Mouse (Mus musculus) intestine, embryonic 14.5 days (tissue): ENCODE data around the gene Qrich2. TPM values are rescaled to one million over a fixed set of nuclear protein-coding genes. Genes with fewer than 3 reads are reported as not detected.
A peak's percentile ranks its signal among the peaks of the same experiment; 100 is the strongest.
"Not testable (repeated sequence)": the region's sequence is repeated elsewhere in the genome, so short reads cannot be mapped to it uniquely, and the experiment has no call there.

Experiments
- ATAC-seq: fragments of 200-750 bp; cut with Nextera tagmentation; replicated peaks from 2 replicates; pipeline ENCODE4 v1.8.0; 2017; ENCODE audit warnings: low read depth, moderate number of reproducible peaks, moderate TSS enrichment, moderate library complexity; ENCODE audit not compliant: low FRiP score, low TSS enrichment
- DNase-seq: peaks from one replicate; pipeline ENCODE4 v3.0.0-alpha.2; 2018; ENCODE audit warnings: low spot score
- H3K27ac ChIP-seq: fragments of 300-500 bp; sonication (generic); 2 replicates; pipeline ENCODE4 v1.5.1; 2014; ENCODE audit warnings: low read depth, mild to moderate bottlenecking, control low read depth
- H3K27me3 ChIP-seq: fragments of 300-500 bp; sonication (generic); replicated peaks from 2 replicates; pipeline ENCODE4 v1.6.1; 2014; ENCODE audit warnings: low read length, control low read depth; ENCODE audit not compliant: control insufficient read depth, insufficient read depth
- H3K36me3 ChIP-seq: fragments of 300-500 bp; sonication (generic); 2 replicates; pipeline ENCODE4 v1.6.1; 2014; ENCODE audit warnings: low read length, control low read depth; ENCODE audit not compliant: control insufficient read depth, insufficient read depth
- H3K4me1 ChIP-seq: fragments of 300-500 bp; sonication (generic); replicated peaks from 2 replicates; pipeline ENCODE4 v1.6.1; 2014; ENCODE audit warnings: low read length, control low read depth, mixed read lengths; ENCODE audit not compliant: control insufficient read depth, insufficient read depth
- H3K4me2 ChIP-seq: fragments of 300-500 bp; sonication (generic); 2 replicates; pipeline ENCODE4 v1.6.1; 2014; ENCODE audit warnings: low read length
- H3K4me3 ChIP-seq: fragments of 300-500 bp; sonication (generic); 2 replicates; pipeline ENCODE4 v1.5.1; 2014; ENCODE audit warnings: low read depth, low read length, control low read depth, mixed read lengths
- H3K9ac ChIP-seq: fragments of 300-500 bp; sonication (generic); 2 replicates; pipeline ENCODE4 v1.6.1; 2014; ENCODE audit warnings: mild to moderate bottlenecking, low read length
- H3K9me3 ChIP-seq: fragments of 300-500 bp; sonication (generic); 2 replicates; pipeline ENCODE4 v1.6.1; 2016; ENCODE audit warnings: low read length, control low read depth; ENCODE audit not compliant: control insufficient read depth
- WGBS: fragments of 180-500 bp; shearing (Covaris S2); extraction: QIAGEN DNeasy Blood & Tissue Kit; methylation state at CpG from one replicate; pipeline ENCODE4 v1.1.7; 2014; 5-methylcytosine and 5-hydroxymethylcytosine counted together
- polyA plus RNA-seq: library from polyadenylated mRNA; unstranded; fragments of >200 nt; fragmentation: Nextera tagmentation; extraction: Ambion mirVana; gene quantifications from 2 replicates; pipeline ENCODE4 v1.2.1, GENCODE M21; 2014

Qrich2 gene
- polyA plus RNA-seq, 1 experiment from 2014 or later: 0.15 TPM

- H3K27ac ChIP-seq, H3K9me3 ChIP-seq, H3K9ac ChIP-seq, H3K4me3 ChIP-seq, H3K27me3 ChIP-seq, H3K36me3 ChIP-seq, ATAC-seq, DNase-seq, H3K4me2 ChIP-seq: not testable (repeated sequence)
- peaks cover 14% of the 10 kb centered on the region for H3K4me1 ChIP-seq
- WGBS: 81% methylated on average over 11 of the region's 11 CpGs
Measured at GRCm38 (mm10) chr11:116426328-116426727, 39.7 kb downstream of the Qrich2 start.

DNA sequence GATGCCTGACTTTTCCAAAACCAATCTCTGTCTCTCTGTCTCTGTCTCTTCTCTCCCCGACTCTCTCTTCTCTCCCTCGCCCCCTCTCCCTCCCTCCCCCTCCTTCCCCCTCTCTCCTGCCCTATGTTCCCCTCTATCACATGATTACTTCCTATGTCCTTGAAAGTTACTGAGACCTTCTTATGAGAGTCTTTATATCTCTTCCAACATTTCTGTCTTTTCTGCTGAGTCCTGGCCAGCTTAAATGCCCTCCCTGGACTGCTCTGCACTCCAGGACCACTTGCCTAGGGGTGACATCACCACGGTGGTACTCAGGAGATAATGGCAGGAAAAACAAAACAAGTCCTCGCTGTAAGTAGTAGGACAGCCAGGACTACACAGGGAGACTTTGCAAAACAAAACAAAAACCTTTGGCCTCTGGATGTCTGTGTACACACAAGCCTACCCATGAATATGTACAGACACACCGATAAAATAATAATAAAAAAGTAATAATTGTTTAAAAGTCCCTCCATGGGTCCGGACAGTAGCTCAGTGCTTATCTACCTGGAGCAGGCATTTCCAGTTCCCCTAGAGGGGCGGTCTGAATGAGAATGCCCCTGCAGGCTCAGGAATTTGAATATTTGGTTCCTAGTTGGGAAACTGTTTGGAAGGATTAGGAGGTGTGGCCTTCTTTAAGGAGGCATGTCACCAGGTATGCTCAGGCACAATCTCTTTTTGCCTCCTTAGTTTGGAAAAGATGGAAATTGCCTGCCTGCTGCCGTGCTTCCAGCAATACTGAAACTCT lies 41.2 kb downstream of the Qrich2 start:
- DNase-seq: no peak
- H3K4me2 ChIP-seq: no peak overlapping the region
- no peaks in the 10 kb centered on the region for H3K27me3 ChIP-seq
- no peak overlapping the region for H3K4me3 ChIP-seq
- no peaks in the 10 kb centered on the region for H3K9me3 ChIP-seq
- no peak overlapping the region for H3K9ac ChIP-seq
- no peak overlapping the region for H3K27ac ChIP-seq
- no peak for ATAC-seq
- 53% methylated on average over 8 of the region's 8 CpGs for WGBS
- H3K4me1 ChIP-seq: 0 out of 2 replicates have a peak, but pooled peaks cover 6% of the 10 kb centered on the region
- no peaks in the 10 kb centered on the region for H3K36me3 ChIP-seq

DNA sequence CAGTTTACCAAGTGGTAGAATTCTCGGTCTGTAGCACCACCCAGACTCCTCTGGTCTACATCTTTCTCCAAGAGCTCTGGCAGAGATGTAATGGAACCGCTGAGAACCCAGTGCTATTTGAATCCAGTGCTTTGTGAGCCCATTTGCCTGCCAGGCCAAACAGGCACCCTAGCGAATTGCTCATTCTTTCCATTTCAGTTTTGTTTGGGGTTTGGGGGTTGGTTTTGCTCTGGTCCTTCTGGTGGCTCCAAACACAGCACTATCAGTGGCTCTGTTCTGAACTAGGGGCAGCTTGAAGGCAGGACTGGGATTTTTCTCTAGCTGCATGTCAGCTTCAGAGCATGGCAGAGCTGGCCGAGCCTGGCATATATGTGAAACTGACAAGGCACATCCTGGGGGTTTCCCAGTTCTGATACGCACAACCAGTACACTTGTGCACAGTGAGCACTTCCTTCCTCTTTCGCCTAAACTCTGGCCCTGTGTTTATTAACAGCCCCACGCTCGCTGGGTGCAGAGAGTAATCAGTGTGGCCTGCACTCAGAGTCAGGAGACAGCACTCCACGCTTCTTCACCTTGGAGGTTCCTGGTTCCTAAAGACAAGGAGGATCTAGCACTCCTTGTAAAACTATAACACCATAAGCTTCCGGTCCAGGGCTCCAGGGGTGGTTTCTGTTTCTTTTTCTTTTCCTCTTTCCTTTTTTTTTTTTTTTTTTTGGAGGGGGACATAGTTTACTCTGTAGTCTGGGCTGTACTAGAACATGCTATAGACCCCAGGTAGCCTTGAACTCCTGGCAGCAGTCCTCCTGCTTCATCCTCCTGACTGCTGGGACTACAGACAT lies 42.0 kb downstream of the Qrich2 start:
- no peak overlapping the region for H3K9ac ChIP-seq
- no peaks in the 10 kb centered on the region for H3K27me3 ChIP-seq
- H3K4me3 ChIP-seq: no peak overlapping the region
- no peak for DNase-seq
- no peak overlapping the region for H3K27ac ChIP-seq
- WGBS: 62% methylated on average over 10 of the region's 10 CpGs
- H3K36me3 ChIP-seq: no peaks in the 10 kb centered on the region
- H3K4me2 ChIP-seq: no peak overlapping the region
- 0 out of 2 replicates have a peak, but pooled peaks cover 6% of the 10 kb centered on the region for H3K4me1 ChIP-seq
- no peaks in the 10 kb centered on the region for H3K9me3 ChIP-seq
- ATAC-seq: no peak

DNA sequence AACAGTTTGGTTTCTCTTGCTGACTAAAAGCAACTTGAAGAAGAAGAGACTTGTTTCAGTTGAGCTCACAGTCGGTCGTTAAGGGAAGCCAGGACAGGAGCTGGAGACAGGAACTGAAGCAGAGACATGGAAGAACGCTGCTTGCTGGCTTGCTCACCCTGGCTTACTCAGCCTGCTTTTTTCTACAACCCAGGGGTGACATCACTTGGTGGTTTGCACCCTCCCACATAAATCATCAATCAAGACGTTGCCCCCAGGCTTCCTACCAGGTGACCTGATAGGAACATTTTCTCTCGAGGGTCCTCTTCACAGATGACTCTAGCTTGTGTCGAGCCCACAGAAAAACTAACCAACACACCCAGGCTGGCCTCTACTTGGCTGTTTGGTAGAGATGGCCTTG lies 42.8 kb downstream of the Qrich2 start:
- no peak overlapping the region for H3K27ac ChIP-seq
- WGBS: 81% methylated on average over 6 of the region's 6 CpGs
- no peaks in the 10 kb centered on the region for H3K36me3 ChIP-seq
- H3K4me1 ChIP-seq: peaks cover 9% of the 10 kb centered on the region; the same call in 1 of the 2 replicates
- no peak overlapping the region for H3K9ac ChIP-seq
- H3K27me3 ChIP-seq: no peaks in the 10 kb centered on the region
- H3K4me2 ChIP-seq: no peak overlapping the region
- H3K9me3 ChIP-seq: no peaks in the 10 kb centered on the region
- no peak overlapping the region for H3K4me3 ChIP-seq
- ATAC-seq (no peak), DNase-seq (no peak)

DNA sequence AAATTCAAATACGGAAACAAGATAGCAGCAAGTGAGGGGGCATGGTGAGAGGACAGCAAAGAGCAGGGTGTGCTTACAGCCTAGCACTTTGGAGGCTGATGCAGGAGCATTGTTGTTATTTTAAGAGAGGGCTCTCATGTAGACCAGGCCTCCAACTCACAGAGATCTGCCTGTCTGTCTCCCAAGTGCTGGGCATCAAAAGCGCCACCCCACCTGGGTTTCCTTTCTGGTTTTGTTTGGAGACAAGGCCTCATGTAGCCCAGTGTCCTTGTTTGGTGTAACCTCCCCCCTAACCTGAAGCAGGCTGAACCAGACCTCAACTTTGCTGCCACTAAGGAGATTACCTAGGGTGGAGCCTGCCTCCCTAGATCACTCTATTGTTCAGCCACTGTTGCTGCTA lies 43.5 kb downstream of the Qrich2 start:
- Histone ChIP-seq H3K36me3 (no peaks in the 10 kb centered on the region), H3K4me1 (peaks cover 14% of the 10 kb centered on the region; the same call in 1 of the 2 replicates), H3K9me3 (no peaks in the 10 kb centered on the region), H3K4me2 (no peak overlapping the region), H3K9ac (no peak overlapping the region), H3K4me3 (no peak overlapping the region), H3K27me3 (no peaks in the 10 kb centered on the region), H3K27ac (no peak overlapping the region)
- WGBS: 82% methylated on average over 2 of the region's 2 CpGs
- ATAC-seq (no peak), DNase-seq (no peak)

GRCm38 (mm10) chr11:116421102-116421501 lies 44.9 kb downstream of the Qrich2 start:
- no peaks in the 10 kb centered on the region for H3K36me3 ChIP-seq
- ATAC-seq: no peak
- H3K27me3 ChIP-seq: no peaks in the 10 kb centered on the region
- peaks cover 14% of the 10 kb centered on the region; the same call in 1 of the 2 replicates for H3K4me1 ChIP-seq
- WGBS: 69% methylated on average over 6 of the region's 6 CpGs
- DNase-seq: no peak
- H3K9ac ChIP-seq: no peak overlapping the region
- H3K4me2 ChIP-seq: no peak overlapping the region
- no peak overlapping the region for H3K4me3 ChIP-seq
- no peaks in the 10 kb centered on the region for H3K9me3 ChIP-seq
- H3K27ac ChIP-seq: no peak overlapping the region

DNA sequence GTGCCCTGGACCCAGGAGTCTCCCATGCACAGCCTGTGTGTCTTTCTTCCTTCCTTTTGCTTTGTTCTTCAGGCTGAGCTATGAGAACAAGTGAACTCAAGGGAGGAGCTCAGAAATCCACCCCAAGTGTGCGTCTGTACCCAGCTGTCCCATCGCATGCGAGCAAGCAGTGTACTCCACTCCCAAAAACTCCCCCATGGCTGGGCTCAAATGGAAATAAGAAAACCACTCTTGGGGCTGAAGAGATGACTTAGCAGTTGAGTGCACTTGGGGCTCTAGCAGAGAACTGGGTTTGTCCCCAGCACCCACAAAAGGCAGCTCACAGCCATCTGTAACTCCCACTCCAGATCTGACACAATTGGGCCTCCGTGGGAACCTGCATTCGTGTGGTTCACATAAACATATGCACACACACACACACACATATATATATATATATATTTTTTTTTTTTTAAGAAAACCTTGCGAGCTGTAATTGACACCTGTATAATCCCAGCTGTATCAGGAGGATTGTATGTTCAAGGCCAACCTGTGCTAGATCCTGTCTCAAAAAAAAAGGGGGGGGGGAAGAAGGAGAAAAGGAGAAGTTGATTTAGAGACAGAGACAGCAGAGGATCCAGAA lies 47.1 kb downstream of the Qrich2 start:
- Histone ChIP-seq H3K27ac (no peak overlapping the region), H3K4me2 (no peak overlapping the region), H3K4me3 (no peak overlapping the region), H3K4me1 (peaks cover 19% of the 10 kb centered on the region), H3K9me3 (no peaks in the 10 kb centered on the region), H3K27me3 (no peaks in the 10 kb centered on the region), H3K9ac (no peak overlapping the region), H3K36me3 (no peaks in the 10 kb centered on the region)
- ATAC-seq: no peak
- no peak for DNase-seq
- WGBS: 78% methylated on average over 6 of the region's 6 CpGs

- 7% methylated on average over 2 of the region's 2 CpGs for WGBS
- Histone ChIP-seq H3K36me3 (no peaks in the 10 kb centered on the region), H3K4me2 (no peak overlapping the region), H3K4me1 (peaks cover 22% of the 10 kb centered on the region), H3K4me3 (no peak overlapping the region), H3K27me3 (no peaks in the 10 kb centered on the region), H3K9ac (no peak overlapping the region), H3K27ac (0 out of 2 replicates have a peak overlapping the region, but pooled peaks have one; percentile 20), H3K9me3 (no peaks in the 10 kb centered on the region)
- DNase-seq (peak; percentile 52), ATAC-seq (no peak)
Measured at GRCm38 (mm10) chr11:116418194-116418840, 47.7 kb downstream of the Qrich2 start.
